Mouse (Mus musculus) embryonic facial prominence, embryonic 15.5 days (tissue): Measurements from ENCODE around the gene Slc9a5. TPM values are rescaled to one million over a fixed set of nuclear protein-coding genes. Genes with fewer than 3 reads are reported as not detected.
A peak's percentile ranks its signal among the peaks of the same experiment; 100 is the strongest.

Experiments used
- ATAC-seq: fragments of 200-750 bp; cut with Nextera tagmentation; 2 replicates; pipeline ENCODE4 v1.8.0; 2017; ENCODE audit warnings: low read depth, moderate TSS enrichment; ENCODE audit not compliant: insufficient number of reproducible peaks, low FRiP score, low TSS enrichment
- H3K27ac ChIP-seq: fragments of 300-500 bp; sonication (generic); replicated peaks from 2 replicates; pipeline ENCODE4 v1.5.1; 2015; ENCODE audit warnings: mild to moderate bottlenecking, inconsistent platforms
- H3K27me3 ChIP-seq: fragments of 300-500 bp; sonication (generic); 2 replicates; pipeline ENCODE4 v1.6.1; 2015; ENCODE audit warnings: inconsistent platforms
- H3K36me3 ChIP-seq: fragments of 300-500 bp; sonication (generic); 2 replicates; pipeline ENCODE4 v1.6.1; 2015; ENCODE audit warnings: mild to moderate bottlenecking, inconsistent platforms
- H3K4me1 ChIP-seq: fragments of 300-500 bp; sonication (generic); 2 replicates; pipeline ENCODE4 v1.6.1; 2015; ENCODE audit warnings: inconsistent platforms
- H3K4me2 ChIP-seq: fragments of 300-500 bp; sonication (generic); replicated peaks from 2 replicates; pipeline ENCODE4 v1.6.1; 2015; ENCODE audit warnings: mild to moderate bottlenecking, inconsistent platforms
- H3K4me3 ChIP-seq: fragments of 300-500 bp; sonication (generic); replicated peaks from 2 replicates; pipeline ENCODE4 v1.5.1; 2015; ENCODE audit warnings: mild to moderate bottlenecking, inconsistent platforms
- H3K9ac ChIP-seq: fragments of 300-500 bp; sonication (generic); 2 replicates; pipeline ENCODE4 v1.6.1; 2015; ENCODE audit warnings: inconsistent platforms
- H3K9me3 ChIP-seq: fragments of 300-500 bp; sonication (generic); replicated peaks from 2 replicates; pipeline ENCODE4 v1.6.1; 2016; ENCODE audit warnings: inconsistent platforms
- WGBS: fragments of 180-500 bp; shearing (Covaris S2); methylation state at CpG from one replicate; pipeline ENCODE4 v1.1.7; 2015; 5-methylcytosine and 5-hydroxymethylcytosine counted together
- polyA plus RNA-seq: library from polyadenylated mRNA; unstranded; fragments of >200 nt; fragmentation: Nextera tagmentation; extraction: Ambion mirVana; gene quantifications from 2 replicates; pipeline ENCODE4 v1.2.1, GENCODE M21; 2015

Gene Slc9a5
- polyA plus RNA-seq, 1 experiment from 2014 or later = 3.4 TPM

GRCm38 (mm10) chr8:105389096-105389495 lies 40.5 kb downstream of the Slc9a5 start:
- no peak overlapping the region for H3K4me2 ChIP-seq
- no peak overlapping the region for H3K4me3 ChIP-seq
- H3K9ac ChIP-seq = no peak overlapping the region
- no peaks in the 10 kb centered on the region for H3K9me3 ChIP-seq
- no peaks in the 10 kb centered on the region for H3K36me3 ChIP-seq
- H3K27ac ChIP-seq = no peak overlapping the region
- ATAC-seq = no peak
- H3K4me1 ChIP-seq = peaks cover 6% of the 10 kb centered on the region; the same call in 1 of the 2 replicates
- H3K27me3 ChIP-seq = no peaks in the 10 kb centered on the region
- WGBS = 79% methylated on average over 6 of the region's 6 CpGs

DNA sequence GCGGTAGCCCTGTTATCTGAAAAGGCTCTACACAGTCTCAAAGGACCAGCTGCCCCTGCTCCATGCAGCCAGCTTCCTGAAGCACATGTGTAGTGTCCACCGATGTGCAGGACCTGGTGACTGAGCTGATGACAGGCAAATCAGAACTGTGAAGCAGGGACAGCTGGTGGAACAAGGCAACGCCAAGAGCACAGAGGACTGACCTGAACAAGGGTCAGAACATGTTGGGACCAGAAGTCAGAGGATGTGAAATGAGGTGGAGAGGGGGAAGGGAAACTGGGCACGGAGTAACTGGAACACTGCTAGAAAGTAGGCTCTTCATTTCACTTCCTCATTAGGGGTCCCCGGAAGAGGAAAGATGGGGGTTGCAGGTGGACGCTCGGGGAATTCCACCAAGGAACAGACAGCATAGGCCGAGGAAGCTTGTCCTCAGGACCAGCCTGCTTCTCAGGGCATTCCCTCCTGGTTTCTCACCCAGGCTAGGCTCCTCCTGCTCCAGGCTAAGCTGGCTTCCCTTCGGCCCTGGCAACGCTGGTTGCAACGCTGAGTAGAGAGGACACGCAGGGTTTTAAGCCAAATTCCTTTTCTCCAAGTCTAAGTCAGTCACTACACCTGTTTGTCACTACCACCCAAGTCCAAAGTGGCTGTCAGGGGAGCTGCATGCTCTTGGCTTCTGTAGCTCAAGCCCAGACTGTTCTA lies 44.6 kb downstream of the Slc9a5 start:
- no peaks in the 10 kb centered on the region for H3K36me3 ChIP-seq
- H3K27me3 ChIP-seq = no peaks in the 10 kb centered on the region; the same call in 1 of the 2 replicates
- no peak overlapping the region for H3K27ac ChIP-seq
- 79% methylated on average over 12 of the region's 12 CpGs for WGBS
- no peaks in the 10 kb centered on the region for H3K4me1 ChIP-seq
- no peaks in the 10 kb centered on the region for H3K9me3 ChIP-seq
- no peak overlapping the region for H3K4me3 ChIP-seq
- H3K9ac ChIP-seq = no peak overlapping the region
- H3K4me2 ChIP-seq = no peak overlapping the region
- ATAC-seq = no peak

- ATAC-seq = no peak
- H3K9me3 ChIP-seq = no peaks in the 10 kb centered on the region
- H3K4me1 ChIP-seq = no peaks in the 10 kb centered on the region
Measured at GRCm38 (mm10) chr8:105393915-105394314, 45.3 kb downstream of the Slc9a5 start.

GRCm38 (mm10) chr8:105397747-105398146 lies 49.1 kb downstream of the Slc9a5 start:
- 26% methylated on average over 3 of the region's 3 CpGs for WGBS
- Histone ChIP-seq H3K4me2 (no peak overlapping the region), H3K4me3 (no peak overlapping the region)

More at GRCm38 (mm10) chr8:105393915-105394314, 45.3 kb downstream of the Slc9a5 start:
- H3K27me3 ChIP-seq = no peaks in the 10 kb centered on the region; the same call in 1 of the 2 replicates
- H3K9ac ChIP-seq = no peak overlapping the region
- H3K36me3 ChIP-seq = no peaks in the 10 kb centered on the region
- WGBS = 58% methylated on average over 7 of the region's 7 CpGs
- no peak overlapping the region for H3K4me3 ChIP-seq
- H3K27ac ChIP-seq = no peak overlapping the region
- H3K4me2 ChIP-seq = no peak overlapping the region

GRCm38 (mm10) chr8:105400016-105400415 lies 51.4 kb downstream of the Slc9a5 start:
- ATAC-seq = no peak
- Histone ChIP-seq H3K36me3 (no peaks in the 10 kb centered on the region), H3K4me2 (no peak overlapping the region), H3K27ac (no peak overlapping the region), H3K27me3 (no peaks in the 10 kb centered on the region; the same call in 1 of the 2 replicates), H3K9ac (no peak overlapping the region), H3K4me1 (no peaks in the 10 kb centered on the region), H3K4me3 (no peak overlapping the region), H3K9me3 (no peaks in the 10 kb centered on the region)
- 80% methylated on average over 5 of the region's 5 CpGs for WGBS

More at GRCm38 (mm10) chr8:105397747-105398146, 49.1 kb downstream of the Slc9a5 start:
- H3K27ac ChIP-seq = no peak overlapping the region
- no peaks in the 10 kb centered on the region for H3K4me1 ChIP-seq
- H3K9ac ChIP-seq = no peak overlapping the region
- no peak for ATAC-seq
- H3K36me3 ChIP-seq = no peaks in the 10 kb centered on the region
- H3K9me3 ChIP-seq = no peaks in the 10 kb centered on the region
- no peaks in the 10 kb centered on the region; the same call in 1 of the 2 replicates for H3K27me3 ChIP-seq

GRCm38 (mm10) chr8:105403467-105403866 lies 54.8 kb downstream of the Slc9a5 start:
- whole genome bisulfite sequencing = 75% methylated on average over 8 of the region's 8 CpGs
- Histone ChIP-seq H3K27me3 (no peaks in the 10 kb centered on the region), H3K4me3 (no peak overlapping the region), H3K4me2 (no peak overlapping the region), H3K9me3 (no peaks in the 10 kb centered on the region), H3K9ac (no peak overlapping the region), H3K4me1 (no peaks in the 10 kb centered on the region; the same call in 1 of the 2 replicates), H3K27ac (no peak overlapping the region), H3K36me3 (no peaks in the 10 kb centered on the region)
- ATAC-seq = no peak

DNA sequence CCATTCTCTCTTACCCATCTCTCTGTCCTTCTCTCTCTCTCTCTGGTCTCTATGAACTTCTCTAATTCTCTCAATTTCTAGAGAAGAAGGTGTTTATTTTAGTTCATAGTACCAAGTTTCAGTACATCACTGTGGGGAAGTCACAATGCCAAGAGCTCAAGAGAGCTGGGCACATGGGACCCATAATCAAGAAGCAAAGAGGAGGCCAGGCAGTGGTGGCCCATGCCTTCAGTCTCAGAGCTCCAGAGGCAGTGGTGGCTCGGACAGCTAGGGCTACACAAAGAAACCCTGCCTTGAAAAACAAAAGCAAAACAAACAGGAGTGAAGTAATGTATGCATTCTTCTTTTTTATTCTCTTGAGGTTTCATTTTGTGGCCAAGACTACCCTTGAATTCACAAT lies 55.9 kb downstream of the Slc9a5 start:
- Histone ChIP-seq H3K36me3 (no peaks in the 10 kb centered on the region), H3K27me3 (no peaks in the 10 kb centered on the region), H3K4me1 (no peaks in the 10 kb centered on the region; the same call in 1 of the 2 replicates), H3K27ac (no peak overlapping the region), H3K9ac (no peak overlapping the region), H3K9me3 (no peaks in the 10 kb centered on the region), H3K4me3 (no peak overlapping the region), H3K4me2 (no peak overlapping the region)
- ATAC-seq = no peak
- 60% methylated on average over 1 of the region's 1 CpGs for WGBS

GRCm38 (mm10) chr8:105406416-105406815 lies 57.8 kb downstream of the Slc9a5 start:
- Histone ChIP-seq H3K27ac (no peak overlapping the region), H3K4me1 (no peaks in the 10 kb centered on the region; the same call in 1 of the 2 replicates), H3K27me3 (peaks cover 3% of the 10 kb centered on the region; the same call in 1 of the 2 replicates), H3K36me3 (no peaks in the 10 kb centered on the region), H3K4me2 (no peak overlapping the region), H3K9ac (no peak overlapping the region), H3K9me3 (no peaks in the 10 kb centered on the region), H3K4me3 (no peak overlapping the region)
- ATAC-seq = no peak
- 62% methylated on average over 10 of the region's 10 CpGs for WGBS

DNA sequence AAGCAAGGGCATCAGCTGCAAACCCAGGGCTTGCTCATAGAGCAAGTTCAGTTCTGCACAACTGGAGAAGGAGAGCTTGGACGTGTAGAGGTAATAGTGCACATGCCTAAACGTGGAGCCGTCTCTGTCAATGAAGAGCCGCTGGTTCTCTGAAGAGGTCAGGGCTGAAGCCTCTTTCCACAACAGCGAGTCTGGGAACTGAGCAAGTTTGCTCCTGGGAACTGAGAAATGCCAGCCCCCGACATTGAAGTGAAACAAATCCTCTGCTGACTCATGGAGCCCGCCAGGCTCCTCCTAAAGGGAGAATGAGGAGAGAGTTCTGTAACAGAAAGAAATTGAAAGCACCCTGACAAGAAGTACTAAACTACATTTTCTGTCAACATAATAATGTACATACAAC lies 59.7 kb downstream of the Slc9a5 start:
- H3K4me3 ChIP-seq = no peak overlapping the region
- peaks cover 2% of the 10 kb centered on the region for H3K4me1 ChIP-seq
- no peaks in the 10 kb centered on the region for H3K9me3 ChIP-seq
- H3K27ac ChIP-seq = no peak overlapping the region
- no peak overlapping the region for H3K9ac ChIP-seq
- H3K36me3 ChIP-seq = no peaks in the 10 kb centered on the region
- 56% methylated on average over 7 of the region's 7 CpGs for WGBS
- peaks cover 19% of the 10 kb centered on the region for H3K27me3 ChIP-seq
- no peak overlapping the region for H3K4me2 ChIP-seq
- ATAC-seq = no peak

DNA sequence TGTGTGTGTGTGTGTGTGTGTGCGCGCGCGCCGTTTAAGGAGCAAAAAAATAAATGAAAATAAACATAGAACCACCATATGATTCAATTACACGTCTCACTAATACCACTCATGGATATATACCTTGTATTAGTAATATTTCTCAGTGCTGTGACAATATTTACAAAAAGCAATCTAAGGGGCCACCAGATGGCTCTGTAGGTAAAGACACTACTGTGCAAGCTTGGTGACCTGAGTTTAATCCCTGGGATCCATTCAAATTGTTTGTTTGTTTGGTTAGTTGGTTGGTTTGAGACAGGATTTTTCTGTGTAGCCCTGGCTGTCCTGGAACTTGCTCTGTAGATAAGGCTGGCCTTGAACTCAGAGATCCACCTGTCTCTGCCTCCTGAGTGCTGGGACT lies 61.3 kb downstream of the Slc9a5 start:
- Histone ChIP-seq H3K4me2 (no peak overlapping the region), H3K27ac (no peak overlapping the region), H3K9ac (no peak overlapping the region), H3K36me3 (no peaks in the 10 kb centered on the region), H3K9me3 (no peaks in the 10 kb centered on the region), H3K27me3 (peaks cover 32% of the 10 kb centered on the region), H3K4me1 (peaks cover 5% of the 10 kb centered on the region), H3K4me3 (no peak overlapping the region)
- 94% methylated on average over 6 of the region's 6 CpGs for WGBS
- no peak for ATAC-seq

- H3K27me3 ChIP-seq = peaks cover 35% of the 10 kb centered on the region
- H3K4me2 ChIP-seq = peak within 1 kb of the TSS; percentile 53
- no peaks in the 10 kb centered on the region for H3K9me3 ChIP-seq
- peaks cover 5% of the 10 kb centered on the region for H3K4me1 ChIP-seq
- ATAC-seq = peak; percentile 47; the same call in 1 of the 2 replicates
- peak within 1 kb of the TSS; percentile 30 for H3K4me3 ChIP-seq
- 1% methylated on average over 34 of the region's 34 CpGs for WGBS
- no peak within 1 kb of the TSS for H3K27ac ChIP-seq
- no peaks in the 10 kb centered on the region for H3K36me3 ChIP-seq
- H3K9ac ChIP-seq = no peak within 1 kb of the TSS
Measured at GRCm38 (mm10) chr8:105413391-105413790, 64.7 kb downstream of the Slc9a5 start, which contains the start of the genes Kctd19 and Lrrc36. Gene Kctd19 (minus strand): TSS chr8:105413502. Gene Lrrc36 (plus strand): TSS chr8:105413571.

GRCm38 (mm10) chr8:105418992-105419391 lies 70.3 kb downstream of the Slc9a5 start:
- Histone ChIP-seq H3K4me2 (no peak overlapping the region), H3K36me3 (no peaks in the 10 kb centered on the region), H3K9ac (no peak overlapping the region), H3K4me1 (no peaks in the 10 kb centered on the region), H3K4me3 (no peak overlapping the region), H3K27me3 (peaks cover 10% of the 10 kb centered on the region), H3K27ac (no peak overlapping the region), H3K9me3 (no peaks in the 10 kb centered on the region)
- 72% methylated on average over 2 of the region's 2 CpGs for WGBS
- ATAC-seq = no peak
